Mouse (Mus musculus): ENCODE results near the gene Bin2. TPM values are rescaled to one million over a fixed set of nuclear protein-coding genes. Genes with fewer than 3 reads are reported as not detected.

Bin2 gene
- polyA plus RNA-seq, 1 experiment, result 1.8 TPM

GRCm38 (mm10) chr15:100599276-100600046, 69.9 kb downstream of the Bin2 start, which contains the start of gene Pou6f1:
Gene Pou6f1 (minus strand): TSS chr15:100599984.
- peak; percentile 50 for TF ChIP-seq POLR2A (IDR thresholded peaks at IDR 0.05; ENCODE audit: borderline replicate concordance, extremely low read depth, insufficient read depth, insufficient read length, poor library complexity, severe bottlenecking)
- TF ChIP-seq CTCF (IDR thresholded peaks at IDR 0.05; ENCODE audit: borderline replicate concordance, extremely low read depth, insufficient read depth, insufficient read length), result no peak
- DNase-seq (ENCODE audit: low read depth), result peak; percentile 39

GRCm38 (mm10) chr15:100598883-100599275, 70.5 kb downstream of the Bin2 start:
- no peak for TF ChIP-seq POLR2A (IDR thresholded peaks at IDR 0.05; ENCODE audit: borderline replicate concordance, extremely low read depth, insufficient read depth, insufficient read length, poor library complexity, severe bottlenecking)
- TF ChIP-seq CTCF (IDR thresholded peaks at IDR 0.05; ENCODE audit: borderline replicate concordance, extremely low read depth, insufficient read depth, insufficient read length), result no peak
- peak; percentile 80 for DNase-seq (ENCODE audit: low read depth)

GRCm38 (mm10) chr15:100598287-100598882, 71.0 kb downstream of the Bin2 start:
- DNase-seq (ENCODE audit: low read depth), result no peak
- no peak for TF ChIP-seq CTCF (IDR thresholded peaks at IDR 0.05; ENCODE audit: borderline replicate concordance, extremely low read depth, insufficient read depth, insufficient read length)
- no peak for TF ChIP-seq POLR2A (IDR thresholded peaks at IDR 0.05; ENCODE audit: borderline replicate concordance, extremely low read depth, insufficient read depth, insufficient read length, poor library complexity, severe bottlenecking)

GRCm38 (mm10) chr15:100592817-100593216, 76.5 kb downstream of the Bin2 start:
- DNase-seq (ENCODE audit: low read depth), result no peak
- TF ChIP-seq CTCF (IDR thresholded peaks at IDR 0.05; ENCODE audit: borderline replicate concordance, extremely low read depth, insufficient read depth, insufficient read length), result no peak

Other genes with a start within 250 kb of the Bin2 start
- gene Gm5475, start 247.4 kb downstream of the Bin2 start, polyA plus RNA-seq (2012; rRNA removed), result 0.03 TPM in 1 of 2 replicates, not detected in the other
- gene Slc11a2, start 244.5 kb downstream of the Bin2 start, polyA plus RNA-seq (2012; rRNA removed), result 37.6 and 45.6 TPM in 2 replicates
- 83.8 and 88.4 TPM in 2 replicates for gene Letmd1, start 200.5 kb downstream of the Bin2 start, polyA plus RNA-seq (2012; rRNA removed)
- 40.2 and 40.9 TPM in 2 replicates for gene Csrnp2, start 174.1 kb downstream of the Bin2 start, polyA plus RNA-seq (2012; rRNA removed)
- gene Tfcp2, start 117.5 kb downstream of the Bin2 start, polyA plus RNA-seq (2012; rRNA removed), result 27.3 and 32.3 TPM in 2 replicates
- gene Pou6f1, start 69.6 kb downstream of the Bin2 start, polyA plus RNA-seq (2012; rRNA removed), result 100 and 120 TPM in 2 replicates
- gene Dazap2, start 54.2 kb downstream of the Bin2 start, polyA plus RNA-seq (2012; rRNA removed), result 139 and 230 TPM in 2 replicates
- gene Smagp, start 32.6 kb downstream of the Bin2 start, polyA plus RNA-seq (2012; rRNA removed), result 3.4 and 4.6 TPM in 2 replicates
- 0.68 and 0.71 TPM in 2 replicates for gene Cela1, start 18.4 kb upstream of the Bin2 start, polyA plus RNA-seq (2012; rRNA removed)
- 0.09 and 0.22 TPM in 2 replicates for gene Galnt6, start 59.8 kb upstream of the Bin2 start, polyA plus RNA-seq (2012; rRNA removed)
- gene Slc4a8, start 92.2 kb upstream of the Bin2 start, polyA plus RNA-seq (2012; rRNA removed), result 23.8 and 31.3 TPM in 2 replicates
- gene Scn8a, start 200.3 kb upstream of the Bin2 start, polyA plus RNA-seq (2012; rRNA removed), result 31.5 and 38.3 TPM in 2 replicates

Data from brain, embryonic 14.5 days (tissue).